Mouse (Mus musculus) lung, embryonic 14.5 days (tissue): ENCODE measurements around the gene Gm21913. TPM values are rescaled to one million over a fixed set of nuclear protein-coding genes. Genes with fewer than 3 reads are reported as not detected.
"Not testable (repeated sequence)": the region's sequence is repeated elsewhere in the genome, so short reads cannot be mapped to it uniquely, and the experiment has no call there.

Source experiments
- ATAC-seq: fragments of 200-750 bp; cut with Nextera tagmentation; 2 replicates; pipeline ENCODE4 v1.8.0; 2017; ENCODE audit warnings: mild to moderate bottlenecking, moderate TSS enrichment, moderate library complexity; ENCODE audit not compliant: insufficient read depth
- DNase-seq: peaks from one replicate; pipeline ENCODE4 v3.0.0-alpha.2; 2015
- H3K27ac ChIP-seq: fragments of 300-500 bp; sonication (generic); 2 replicates; pipeline ENCODE4 v1.5.1; 2014; ENCODE audit warnings: low read depth, mild to moderate bottlenecking, moderate library complexity
- H3K27me3 ChIP-seq: fragments of 300-500 bp; sonication (generic); 2 replicates; pipeline ENCODE4 v1.6.1; 2014; ENCODE audit warnings: low read length, control low read depth; ENCODE audit not compliant: insufficient read depth
- H3K36me3 ChIP-seq: fragments of 300-500 bp; sonication (generic); 2 replicates; pipeline ENCODE4 v1.6.1; 2014; ENCODE audit warnings: control low read depth; ENCODE audit not compliant: insufficient read depth
- H3K4me1 ChIP-seq: fragments of 300-500 bp; sonication (generic); 2 replicates; pipeline ENCODE4 v1.6.1; 2014; ENCODE audit warnings: antibody characterized with exemption, control low read depth; ENCODE audit not compliant: insufficient read depth
- H3K4me2 ChIP-seq: fragments of 300-500 bp; sonication (generic); 2 replicates; pipeline ENCODE4 v1.6.1; 2014; ENCODE audit warnings: mild to moderate bottlenecking
- H3K4me3 ChIP-seq: fragments of 300-500 bp; sonication (generic); 2 replicates; pipeline ENCODE4 v1.5.1; 2014; ENCODE audit warnings: low read depth, low read length
- H3K9ac ChIP-seq: fragments of 300-500 bp; sonication (generic); 2 replicates; pipeline ENCODE4 v1.6.1; 2014
- H3K9me3 ChIP-seq: fragments of 300-500 bp; sonication (generic); 2 replicates; pipeline ENCODE4 v1.6.1; 2016; ENCODE audit warnings: low read depth, low read length, control low read depth
- WGBS: fragments of 180-500 bp; shearing (Covaris S2); extraction: QIAGEN DNeasy Blood & Tissue Kit; methylation state at CpG from one replicate; pipeline ENCODE4 v1.1.7; 2014; 5-methylcytosine and 5-hydroxymethylcytosine counted together
- polyA plus RNA-seq: library from polyadenylated mRNA; unstranded; fragments of >200 nt; fragmentation: Nextera tagmentation; extraction: Ambion mirVana; gene quantifications from 2 replicates; pipeline ENCODE4 v1.2.1, GENCODE M21; 2014

Gm21913 gene
- polyA plus RNA-seq, result not detected in 2 replicates

DNA sequence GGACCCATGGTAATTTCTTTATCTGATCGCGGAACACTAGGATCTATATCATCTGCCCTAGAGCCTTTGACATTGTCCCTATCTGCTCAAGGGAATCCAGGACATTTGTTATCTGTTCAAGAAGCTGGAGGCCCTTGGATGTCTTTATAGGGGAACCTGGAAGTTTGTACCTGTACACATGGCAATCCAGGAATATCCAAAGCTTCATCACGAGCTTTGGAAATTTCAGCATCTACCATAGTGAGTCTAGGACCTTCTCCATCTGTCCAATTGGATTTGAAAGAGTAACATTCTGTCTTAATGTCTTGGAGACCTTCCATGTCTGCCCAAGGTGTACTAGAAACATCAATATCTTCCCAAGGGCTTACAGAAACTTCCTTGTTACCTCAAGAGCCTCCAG is at the start of gene Gm21913:
Gene Gm21913 (plus strand): TSS at position 301 of the 400 bp plus-strand sequence.
- H3K27ac ChIP-seq, H3K4me2 ChIP-seq, H3K27me3 ChIP-seq, H3K9ac ChIP-seq, H3K36me3 ChIP-seq, DNase-seq, ATAC-seq, H3K9me3 ChIP-seq, H3K4me1 ChIP-seq, H3K4me3 ChIP-seq: not testable (repeated sequence)
- WGBS, result no CpG with 5 or more reads among the region's 3 CpGs

Other genes starting within 250 kb of the Gm21913 start
- gene Gm29110, start 153.4 kb upstream of the Gm21913 start, polyA plus RNA-seq, result not detected in 2 replicates